Mouse (Mus musculus) spleen, embryonic (tissue): ENCODE results near the gene Dlg4.

Experiments
- CTCF ChIA-PET: fragments of 350-600 bp; sonication (Branson Sonifier 250); formaldehyde crosslinking; loops from one replicate; lab custom pipeline; 2022; lab: Charles Lee

The Dlg4 gene

DNA sequence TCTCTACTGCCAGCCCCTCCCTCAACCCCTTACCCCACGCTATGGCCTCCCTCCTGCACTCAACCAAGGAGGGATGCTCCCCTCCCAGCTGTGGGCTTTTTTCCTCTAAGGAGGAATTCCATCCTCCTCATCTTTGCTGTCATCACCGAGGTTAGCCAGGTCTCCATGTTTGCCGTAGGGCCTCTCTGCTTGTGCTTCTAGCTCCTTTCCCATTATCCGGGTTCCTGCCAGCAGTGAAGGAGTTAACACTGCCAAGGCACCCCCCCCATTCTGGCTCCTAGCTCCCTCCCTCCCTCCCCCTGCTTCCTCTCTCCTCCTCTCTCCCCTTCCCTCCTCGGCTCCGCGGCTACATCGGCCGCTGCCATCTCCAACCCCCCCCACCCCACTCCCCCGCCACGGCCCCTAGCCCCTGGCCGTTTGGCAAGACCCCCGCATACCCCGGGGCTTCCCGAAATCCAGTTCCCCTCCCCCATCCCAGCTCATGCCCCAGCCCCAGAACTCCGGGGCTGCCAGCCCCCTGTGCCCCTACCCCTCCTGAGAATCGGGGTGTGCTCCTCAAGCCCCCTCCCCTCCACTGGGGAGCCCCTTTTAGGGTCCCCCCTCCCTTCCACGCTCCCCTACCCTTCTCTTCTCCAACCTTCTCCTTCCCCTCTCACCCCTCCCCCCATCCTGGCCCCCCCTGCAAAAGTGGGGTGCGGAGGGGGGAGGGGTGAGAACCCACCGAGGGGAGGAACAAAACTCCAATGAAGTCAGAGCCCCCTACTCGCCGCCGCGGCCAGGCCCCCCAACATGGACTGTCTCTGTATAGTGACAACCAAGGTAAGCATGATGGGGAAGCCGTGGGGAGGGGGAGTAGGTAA lies 1.6 kb downstream of the Dlg4 start:
- CTCF ChIA-PET = interaction anchor here (0.6 to 0.7 kb wide), 3 partner anchors 45 to 385 kb away, joined by 3 to 8 read pairs (median 3); no protein-coding TSS in a partner anchor

DNA sequence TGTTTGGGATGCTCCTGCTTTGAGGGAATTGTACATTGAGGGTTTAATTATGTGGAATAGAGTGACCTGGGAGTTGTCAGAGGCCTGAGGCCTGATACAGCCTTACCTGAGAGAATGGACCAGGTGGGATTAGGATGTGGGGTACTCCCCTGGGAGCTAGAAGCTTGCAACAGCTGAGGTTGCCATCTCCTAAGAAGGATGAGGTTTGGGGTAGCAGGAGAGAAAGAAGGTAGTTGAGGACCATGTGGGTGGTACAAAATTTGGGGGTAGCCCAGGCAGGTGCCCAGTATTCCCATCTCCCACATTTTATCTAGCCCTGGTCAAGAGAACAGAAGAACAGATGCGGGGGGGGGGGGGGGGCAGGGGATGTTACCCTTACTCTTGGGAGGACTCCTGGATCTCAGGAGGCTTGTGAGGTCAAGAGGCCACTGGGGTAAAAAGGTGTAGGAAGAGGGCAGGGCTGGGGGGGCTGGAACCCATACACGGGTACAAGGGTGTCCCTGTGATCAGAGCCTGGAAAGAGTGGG lies 2.8 kb downstream of the Dlg4 start:
- CTCF ChIA-PET = interaction anchor here (0.7 kb wide), 1 partner anchor 46 kb away, joined by 3 read pairs; no protein-coding TSS in a partner anchor

DNA sequence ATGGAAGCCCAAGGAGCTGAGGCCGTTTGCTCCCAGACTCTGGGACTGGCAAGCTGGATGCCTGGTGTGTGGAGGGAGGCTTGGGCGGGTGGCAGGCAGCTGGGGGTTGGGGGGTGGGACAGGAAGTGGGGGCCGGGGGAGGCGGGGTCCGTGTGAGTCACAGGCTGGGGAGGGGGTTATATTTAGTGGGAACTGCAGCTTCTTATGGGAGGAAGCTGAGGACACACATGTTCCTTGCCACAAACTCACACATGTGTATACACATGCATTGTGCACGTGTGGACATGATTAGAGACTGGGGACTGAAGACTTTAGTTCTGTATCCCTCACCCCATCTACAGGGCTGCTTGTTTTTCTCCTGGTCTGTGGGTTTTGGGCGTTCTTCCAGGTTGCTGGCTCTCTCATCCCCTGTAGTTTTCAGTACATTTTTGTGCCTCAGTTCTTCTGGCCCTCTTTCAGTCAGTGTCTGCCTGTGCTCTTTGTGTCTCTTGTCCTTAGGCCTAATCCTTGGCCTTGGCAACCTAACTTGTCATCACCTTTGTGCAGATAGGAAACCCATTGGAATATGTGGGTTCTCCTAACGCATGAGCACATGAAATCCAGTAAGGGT lies 3.4 kb downstream of the Dlg4 start:
- CTCF ChIA-PET = no interaction called here

DNA sequence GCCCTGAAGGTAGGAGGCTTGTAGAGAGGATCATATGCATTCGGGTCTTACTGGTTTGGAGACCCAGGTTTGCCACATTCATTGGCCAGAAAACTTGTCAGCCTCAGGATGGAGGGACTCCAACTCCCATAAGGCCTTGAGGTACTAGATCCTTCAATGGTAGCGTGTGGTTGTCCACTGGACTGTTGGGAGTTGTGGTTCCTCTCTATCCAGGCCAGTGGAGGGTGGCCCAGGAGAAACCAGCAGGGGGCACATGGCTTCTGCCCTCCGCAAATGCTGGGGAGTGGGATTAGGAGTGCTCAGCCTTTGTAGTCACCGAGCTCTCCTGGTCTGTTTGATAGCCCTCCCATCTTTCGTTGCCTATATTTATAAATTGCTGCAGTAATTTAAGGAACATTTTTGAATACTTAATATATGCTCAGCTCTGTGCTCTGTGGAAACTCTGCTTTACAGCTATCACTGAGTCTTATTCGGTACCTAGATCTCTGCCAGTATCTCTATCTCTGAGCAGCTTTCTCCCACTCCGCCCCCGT lies 4.1 kb downstream of the Dlg4 start:
- CTCF ChIA-PET = no interaction called here

DNA sequence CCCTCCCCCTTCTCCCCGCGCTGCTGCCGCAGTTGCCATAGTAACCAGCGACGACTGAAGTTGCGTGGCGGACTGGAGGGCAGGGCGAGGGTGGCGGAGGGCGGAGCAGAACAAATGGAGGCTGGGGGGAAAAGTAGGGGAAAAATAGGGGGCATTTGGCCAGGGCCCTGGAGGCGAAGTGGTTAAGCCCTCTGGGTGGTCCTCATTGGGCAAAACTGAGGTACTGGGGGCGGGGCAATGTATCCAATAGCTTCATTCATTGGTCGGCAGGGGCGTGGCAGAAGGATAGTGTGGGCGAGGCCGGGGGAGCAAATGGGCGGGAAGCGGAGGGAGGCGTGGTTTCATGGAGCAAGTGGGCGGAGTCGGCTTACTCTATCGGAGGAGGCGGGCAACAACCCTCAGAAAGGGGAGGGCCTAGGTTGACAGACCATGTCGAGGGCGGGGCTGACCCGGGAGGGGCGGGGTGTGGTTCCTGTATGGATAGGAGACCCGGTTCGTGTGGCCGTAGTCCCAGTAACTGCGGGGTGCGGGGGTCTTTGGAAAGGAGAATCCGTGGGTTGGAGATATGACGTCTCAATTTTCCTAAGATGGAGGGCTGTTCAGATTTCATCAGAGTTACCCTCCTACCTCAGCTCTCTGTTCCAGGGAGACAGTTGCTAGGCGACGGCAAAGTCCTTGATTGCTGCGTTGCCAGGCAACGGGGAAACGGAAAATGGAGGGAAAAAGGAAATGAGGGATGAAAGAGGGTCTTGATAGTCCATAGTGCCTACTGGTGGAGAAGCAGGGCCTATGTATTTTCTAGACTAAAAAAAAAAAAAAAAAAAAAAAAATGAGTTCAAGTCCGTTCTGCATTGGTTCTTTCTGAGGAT lies 4.8 kb downstream of the Dlg4 start:
- CTCF ChIA-PET = interaction anchor here (0.6 kb wide), 1 partner anchor 84 kb away, joined by 15 read pairs; no protein-coding TSS in a partner anchor

DNA sequence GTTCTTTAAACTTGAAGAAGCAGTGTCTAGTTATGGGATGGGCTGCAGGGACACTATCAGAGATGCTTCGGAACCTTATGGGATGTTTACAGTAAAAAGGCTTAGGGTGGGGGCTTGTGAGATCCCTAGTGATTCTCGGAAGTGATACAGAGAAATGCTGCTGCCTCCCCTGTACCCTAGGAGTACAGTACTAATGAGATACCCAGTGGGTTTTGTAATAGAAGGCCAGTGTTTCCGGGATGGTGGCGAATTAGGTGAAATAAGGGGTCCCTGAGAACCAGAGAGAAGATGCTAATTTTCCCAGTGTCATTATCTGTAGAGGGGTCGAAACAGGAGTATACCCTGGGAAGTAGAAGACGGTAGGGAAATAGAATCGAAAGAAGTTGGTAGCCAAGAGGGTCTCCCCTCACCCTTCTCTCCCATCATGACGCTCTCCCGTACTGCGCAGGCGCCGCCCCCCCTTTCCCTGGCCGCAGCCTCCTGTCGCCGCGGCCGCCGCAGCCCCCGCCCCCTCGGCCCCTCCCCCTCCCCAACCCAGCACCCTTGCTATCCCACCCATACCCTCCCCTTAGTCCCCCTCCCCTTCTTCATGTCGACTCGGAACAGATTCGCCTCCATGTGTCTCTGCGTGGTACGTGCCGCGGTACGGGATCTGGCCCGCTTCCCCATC lies 6.9 kb downstream of the Dlg4 start:
- CTCF ChIA-PET = no interaction called here

DNA sequence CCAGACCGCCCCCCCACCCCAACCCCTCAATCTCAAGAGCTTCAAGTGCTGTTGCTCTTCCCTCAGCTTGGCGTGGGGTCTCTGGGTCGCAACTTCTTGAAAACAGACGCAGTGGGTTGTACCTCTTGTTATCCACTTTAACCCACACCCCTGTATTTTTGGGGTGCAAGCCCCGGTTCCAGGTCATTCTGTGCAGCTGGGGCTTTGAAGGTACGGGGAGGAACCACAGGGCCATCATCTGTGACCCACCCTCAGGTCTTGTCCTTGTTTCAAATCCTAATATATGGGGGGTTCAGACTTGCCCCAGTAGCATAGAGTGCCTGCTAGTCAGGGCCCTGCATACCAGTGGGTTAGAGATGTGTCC lies 7.4 kb downstream of the Dlg4 start:
- CTCF ChIA-PET = no interaction called here

DNA sequence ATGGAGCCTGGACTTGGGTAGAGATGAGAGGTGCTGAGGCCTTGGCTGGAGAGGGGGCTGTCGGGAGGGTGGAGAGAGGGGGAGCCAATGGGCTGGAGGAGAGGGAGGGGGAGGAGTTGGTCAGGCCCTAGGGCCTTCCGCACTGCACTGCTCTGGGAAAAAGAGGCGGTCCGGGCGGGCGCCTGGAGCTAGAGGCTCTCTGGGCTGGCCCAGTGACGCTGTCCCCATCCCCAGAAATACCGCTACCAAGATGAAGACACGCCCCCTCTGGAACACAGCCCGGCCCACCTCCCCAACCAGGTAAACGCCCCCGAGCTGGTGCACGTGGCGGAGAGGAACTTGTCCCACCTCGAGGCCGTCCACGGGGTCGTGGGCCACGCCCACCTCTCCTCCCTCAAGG lies 9.9 kb downstream of the Dlg4 start:
- CTCF ChIA-PET = no interaction called here

DNA sequence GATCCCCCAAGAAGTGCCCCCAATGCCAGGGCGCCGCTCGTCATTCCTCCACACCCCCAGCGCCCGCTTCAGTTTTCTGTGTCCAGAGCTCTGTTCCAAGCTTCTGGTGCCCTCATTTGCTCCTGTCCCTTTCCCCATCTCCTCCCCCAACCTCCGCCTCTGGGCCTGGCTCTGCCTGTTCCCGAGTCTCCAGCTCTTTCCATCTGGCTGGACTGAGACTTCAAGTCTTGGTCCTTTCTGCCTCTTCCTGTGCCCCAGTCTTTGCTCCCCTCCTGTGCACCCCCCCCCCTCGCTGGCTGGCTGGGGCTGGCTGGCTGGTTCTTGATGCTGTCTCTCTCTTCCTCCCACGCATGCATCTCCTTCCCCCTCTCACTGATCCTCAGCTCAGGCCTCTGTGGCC lies 10.7 kb downstream of the Dlg4 start:
- CTCF ChIA-PET = no interaction called here

DNA sequence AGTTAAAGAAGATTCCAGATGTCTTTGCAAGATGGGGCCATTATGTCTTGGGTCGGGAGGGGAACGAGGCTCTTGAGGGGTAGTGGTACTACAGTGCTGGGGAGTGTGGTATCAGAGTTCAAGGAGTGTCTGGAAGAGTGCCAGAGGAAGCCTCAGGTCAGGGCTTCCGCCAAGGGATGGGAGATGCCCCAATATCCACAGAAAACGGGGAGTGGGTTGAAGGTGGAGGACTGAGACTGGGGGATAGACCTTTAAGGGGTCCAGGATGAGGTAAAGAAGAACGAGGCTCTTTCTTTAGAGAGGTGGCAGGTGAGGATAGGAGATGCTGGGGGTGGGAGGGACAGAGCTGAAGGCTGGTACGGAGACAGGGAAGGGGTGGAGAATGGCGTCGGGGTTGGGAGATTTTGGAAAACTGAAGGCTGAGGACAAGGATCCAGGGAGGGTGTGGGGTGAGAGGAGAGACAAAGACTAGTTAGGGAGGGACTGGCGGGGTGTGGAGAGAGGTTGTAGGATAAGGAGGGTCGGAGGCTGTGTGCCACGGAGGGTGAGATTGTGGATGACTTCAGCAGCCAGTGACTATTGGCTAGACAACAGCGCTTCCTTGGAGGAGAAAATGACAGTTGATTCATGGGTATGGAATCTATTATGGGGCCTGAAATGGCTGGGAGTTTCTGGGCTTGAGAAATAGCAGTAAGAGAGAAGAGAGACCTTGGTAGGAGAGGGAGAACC lies 11.8 kb downstream of the Dlg4 start:
- CTCF ChIA-PET = interaction anchor here (0.5 to 0.7 kb wide), 2 partner anchors 37 to 725 kb away, joined by 4 read pairs; no protein-coding TSS in a partner anchor

DNA sequence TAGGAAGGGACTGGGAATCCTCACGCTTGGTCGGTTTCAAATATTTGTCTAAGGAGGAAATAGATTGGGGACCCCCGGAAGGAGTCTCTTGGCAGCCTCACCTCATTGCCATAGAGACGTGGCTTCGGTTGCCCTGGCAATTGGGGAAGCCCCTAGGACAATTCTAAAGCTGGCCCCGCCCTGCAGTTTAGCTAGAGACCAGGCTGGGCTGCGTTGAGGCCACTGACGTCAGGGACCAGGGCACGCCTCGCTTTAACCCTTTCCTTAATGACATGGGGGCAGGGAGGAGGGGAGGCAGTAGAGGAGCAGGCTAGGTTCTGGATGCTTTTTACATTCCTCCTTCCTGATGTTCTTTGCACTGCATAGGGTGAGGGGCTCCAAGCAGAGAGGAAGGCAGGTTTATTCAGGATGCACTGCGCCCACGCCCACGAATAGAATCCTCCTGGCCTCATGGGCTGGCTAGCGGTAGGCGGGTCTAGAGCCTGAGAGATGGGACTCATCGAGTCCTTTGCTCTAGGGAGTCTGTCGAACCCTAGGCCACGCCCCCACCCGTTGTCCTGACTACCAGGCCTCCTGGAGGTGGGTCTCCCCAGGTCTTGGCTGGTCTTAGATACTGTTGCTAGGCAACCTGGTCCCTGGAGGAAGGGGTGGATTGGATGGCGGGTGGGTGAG lies 12.5 kb downstream of the Dlg4 start:
- CTCF ChIA-PET = no interaction called here

DNA sequence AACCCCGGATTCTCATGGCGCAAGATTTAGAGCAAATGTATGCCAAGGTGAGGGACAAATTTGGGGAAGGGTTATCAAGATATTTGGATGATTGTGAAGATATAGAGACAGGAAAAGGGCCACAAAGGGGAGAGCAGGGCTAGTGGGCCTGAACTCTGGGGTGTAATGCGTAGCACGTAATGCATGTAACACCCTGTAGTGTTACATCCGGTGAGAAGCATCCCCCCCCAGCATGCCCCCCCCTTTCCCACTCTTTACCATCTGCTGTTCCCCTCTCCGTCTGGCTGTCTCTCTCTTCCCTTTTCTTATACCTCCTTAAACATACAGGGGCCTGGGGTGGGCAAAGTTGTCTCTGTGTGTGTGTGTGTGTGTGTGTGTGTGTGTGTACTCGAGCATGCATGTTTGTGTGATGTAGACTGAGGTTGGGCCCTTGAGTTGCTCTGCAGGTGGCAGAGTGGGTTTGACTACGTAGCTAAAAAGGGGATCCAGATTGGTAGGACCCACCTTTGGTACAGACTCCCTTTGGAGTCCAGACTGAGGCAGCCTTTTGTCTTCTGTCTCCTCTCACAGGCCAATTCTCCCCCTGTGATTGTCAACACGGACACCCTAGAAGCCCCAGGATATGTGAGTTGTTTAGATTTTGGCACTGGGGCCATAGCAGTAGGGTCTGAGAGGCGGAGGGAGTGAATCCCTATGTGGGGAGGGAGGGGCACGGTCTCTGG lies 13.2 kb downstream of the Dlg4 start:
- CTCF ChIA-PET = no interaction called here

DNA sequence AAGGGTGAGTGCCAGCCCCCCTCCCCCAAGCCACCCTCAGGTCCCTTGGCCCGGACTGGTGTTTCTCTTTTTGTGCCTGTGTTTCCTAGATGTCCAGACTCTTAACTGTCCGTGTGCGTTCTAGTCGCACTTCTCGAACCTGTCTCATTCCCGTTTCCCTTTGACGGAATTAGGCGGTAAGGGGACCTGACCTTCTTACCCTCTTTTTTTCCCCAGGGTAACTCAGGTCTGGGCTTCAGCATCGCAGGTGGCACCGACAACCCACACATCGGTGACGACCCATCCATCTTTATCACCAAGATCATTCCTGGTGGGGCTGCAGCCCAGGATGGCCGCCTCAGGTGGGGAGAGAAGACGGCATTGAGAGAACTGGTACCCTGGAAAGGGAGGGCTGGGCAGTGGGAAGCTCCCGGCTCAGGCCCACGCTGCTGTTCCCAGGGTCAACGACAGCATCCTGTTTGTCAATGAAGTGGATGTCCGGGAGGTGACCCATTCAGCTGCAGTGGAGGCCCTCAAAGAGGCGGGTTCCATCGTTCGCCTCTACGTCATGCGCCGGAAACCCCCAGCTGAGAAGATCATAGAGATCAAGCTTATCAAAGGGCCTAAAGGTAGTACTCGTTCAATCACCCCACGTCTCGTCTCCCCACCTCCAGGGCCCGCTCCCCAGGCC lies 14.0 kb downstream of the Dlg4 start:
- CTCF ChIA-PET = no interaction called here

DNA sequence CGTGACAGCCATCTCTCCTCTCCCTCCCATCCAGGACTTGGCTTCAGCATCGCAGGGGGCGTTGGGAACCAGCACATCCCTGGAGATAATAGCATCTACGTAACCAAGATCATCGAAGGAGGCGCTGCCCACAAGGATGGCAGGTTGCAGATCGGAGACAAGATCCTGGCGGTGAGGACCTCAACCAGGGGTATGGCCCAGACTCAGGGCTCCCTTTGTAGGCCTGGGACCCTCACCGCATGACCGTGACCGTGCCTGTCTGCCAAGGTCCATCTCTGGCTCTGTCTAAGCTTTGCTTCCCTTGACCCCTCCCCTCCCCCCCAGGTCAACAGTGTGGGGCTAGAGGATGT lies 14.6 kb downstream of the Dlg4 start:
- CTCF ChIA-PET = no interaction called here

DNA sequence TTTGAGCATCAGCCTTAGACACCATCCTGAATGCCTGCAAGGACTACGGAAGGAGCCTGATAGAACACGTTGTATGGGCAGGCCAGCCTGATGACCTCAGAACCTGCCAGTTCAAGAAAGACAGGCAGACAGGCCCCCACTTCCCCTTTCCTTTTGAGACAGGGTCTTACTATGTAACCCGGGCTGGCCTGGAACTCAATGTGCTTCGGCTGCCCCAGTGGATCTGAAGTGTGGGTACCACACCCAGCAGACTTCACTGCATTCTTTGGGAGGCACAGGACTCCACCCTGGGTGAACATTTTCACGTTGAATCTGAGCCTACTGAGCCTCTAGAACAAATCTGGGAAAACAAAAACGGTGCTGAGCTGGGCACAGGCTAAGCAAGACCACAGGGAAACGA lies 21.4 kb downstream of the Dlg4 start:
- CTCF ChIA-PET = no interaction called here

DNA sequence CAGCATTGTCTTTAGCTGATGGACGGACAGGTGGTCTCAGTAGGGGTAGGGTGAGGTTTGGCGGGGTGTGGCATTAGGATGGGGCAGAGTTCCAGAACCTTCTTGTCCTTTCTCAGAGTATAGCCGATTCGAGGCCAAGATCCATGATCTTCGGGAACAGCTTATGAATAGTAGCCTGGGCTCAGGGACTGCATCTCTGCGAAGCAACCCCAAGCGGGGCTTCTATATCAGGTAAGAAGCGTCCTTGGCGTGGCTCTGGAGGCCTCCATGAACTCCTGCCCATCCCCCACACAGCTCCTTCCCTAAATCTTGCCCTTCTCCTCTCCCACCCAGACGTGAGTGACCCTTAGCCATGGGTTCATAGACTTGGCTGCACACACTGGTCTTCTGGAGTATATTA lies 22.9 kb downstream of the Dlg4 start:
- CTCF ChIA-PET = no interaction called here

DNA sequence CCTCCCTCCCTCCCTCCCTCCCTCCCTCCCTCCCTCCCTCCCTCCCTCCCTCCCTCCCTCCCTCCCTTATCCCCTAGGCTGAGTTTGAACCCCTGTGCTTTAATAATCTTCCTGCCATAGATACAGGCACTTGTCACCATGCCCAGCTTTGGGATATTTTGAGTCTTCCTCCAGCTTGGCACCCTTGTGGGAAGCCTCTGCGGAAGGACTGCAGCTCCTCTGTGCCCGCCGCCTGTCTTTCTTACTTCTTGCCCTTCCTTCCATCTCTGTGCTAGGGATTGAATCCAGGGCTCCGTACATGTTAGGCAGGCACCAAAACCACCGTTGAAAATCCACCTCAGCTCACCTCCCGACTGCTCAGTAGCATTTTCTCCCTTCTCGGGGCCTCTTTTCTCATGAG lies 23.4 kb downstream of the Dlg4 start:
- CTCF ChIA-PET = no interaction called here

DNA sequence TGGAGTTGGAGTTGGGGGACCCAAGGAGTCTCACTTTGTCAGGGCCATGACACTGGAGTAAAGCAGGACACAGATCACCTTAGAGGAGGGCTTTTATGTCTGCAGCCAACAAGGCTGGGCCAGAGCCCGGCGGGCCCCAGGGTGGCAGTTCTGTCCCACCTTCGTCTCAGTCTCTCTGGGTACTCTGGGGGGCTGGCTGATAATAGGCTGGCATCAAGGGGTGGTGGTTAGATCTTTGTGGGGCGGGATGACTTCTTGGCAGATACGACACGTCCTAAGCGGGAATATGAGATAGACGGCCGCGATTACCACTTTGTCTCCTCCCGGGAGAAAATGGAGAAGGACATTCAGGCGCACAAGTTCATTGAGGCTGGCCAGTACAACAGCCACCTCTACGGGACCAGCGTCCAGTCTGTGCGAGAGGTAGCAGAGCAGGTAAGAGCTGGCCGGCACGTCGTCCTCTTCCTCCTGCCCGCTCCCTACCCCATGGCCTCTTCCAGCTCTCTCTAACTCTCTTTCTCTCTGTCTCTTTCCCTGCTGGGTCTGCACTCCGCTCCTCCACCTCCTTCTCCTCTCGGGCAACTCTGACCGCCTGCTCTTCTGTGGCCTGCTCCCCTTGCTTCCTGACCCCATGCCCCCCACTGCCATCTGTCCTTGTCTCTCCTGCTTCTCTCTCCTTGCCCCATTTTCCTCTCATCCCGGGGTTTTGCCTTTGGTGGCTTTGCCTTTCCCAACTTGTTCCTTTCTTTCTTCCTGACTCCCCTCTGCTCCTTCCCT lies 25.8 kb downstream of the Dlg4 start:
- CTCF ChIA-PET = no interaction called here
